Mouse (Mus musculus): ENCODE results near the gene Gh.
"Not testable (repeated sequence)": the region's sequence is repeated elsewhere in the genome, so short reads cannot be mapped to it uniquely, and the experiment has no call there.

Gene Gh

DNA sequence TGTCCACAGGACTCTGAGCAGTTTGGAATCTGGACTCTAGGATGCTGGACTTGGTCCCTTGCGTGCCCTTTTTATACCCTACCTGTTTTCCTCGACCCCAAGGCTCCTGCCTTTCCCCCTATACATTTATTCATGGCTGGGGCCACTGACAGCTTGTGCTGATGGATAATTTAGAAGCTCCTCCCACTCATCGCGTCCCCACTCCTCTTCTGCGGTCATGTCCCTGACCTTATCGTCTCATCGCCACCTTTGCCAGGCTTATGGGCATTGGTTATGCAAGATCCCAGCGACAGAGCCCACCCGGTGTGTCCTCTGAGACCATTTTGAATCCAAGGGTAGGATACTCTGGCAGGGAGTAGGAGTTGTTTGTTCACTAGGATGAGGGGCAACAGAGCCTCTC is at the start of gene Gh:
Gene Gh (minus strand): TSS at position 101 of the 400 bp plus-strand sequence.
- no peak for DNase-seq (ENCODE audit: low spot score in 2 of 2)

- DNase-seq (ENCODE audit: low spot score in 2 of 2) = peak in 1 of 2 experiments; percentile 37
Observed at GRCm38 (mm10) chr11:106351253-106351652, 49.6 kb upstream of the Gh start.

DNA sequence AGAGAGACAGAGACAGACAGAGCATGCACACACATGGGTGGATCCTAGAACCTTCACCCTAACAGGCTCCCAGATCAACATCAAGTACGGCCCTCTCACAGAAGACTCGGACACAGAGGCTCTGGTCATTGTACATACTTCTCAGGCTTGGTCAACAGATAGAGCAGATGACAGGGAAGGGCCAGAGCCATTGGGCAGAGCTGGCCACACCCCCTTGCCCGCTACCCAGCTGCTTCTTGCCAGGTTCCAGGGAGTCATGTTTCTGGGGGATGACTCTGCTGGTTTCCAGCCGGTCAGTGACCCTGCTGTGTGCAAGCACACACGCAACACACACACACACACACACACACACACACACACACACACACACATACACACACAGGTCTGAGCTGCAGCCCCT is 49.2 kb upstream of the Gh start:
- no peak for DNase-seq (ENCODE audit: low spot score in 2 of 2)

DNA sequence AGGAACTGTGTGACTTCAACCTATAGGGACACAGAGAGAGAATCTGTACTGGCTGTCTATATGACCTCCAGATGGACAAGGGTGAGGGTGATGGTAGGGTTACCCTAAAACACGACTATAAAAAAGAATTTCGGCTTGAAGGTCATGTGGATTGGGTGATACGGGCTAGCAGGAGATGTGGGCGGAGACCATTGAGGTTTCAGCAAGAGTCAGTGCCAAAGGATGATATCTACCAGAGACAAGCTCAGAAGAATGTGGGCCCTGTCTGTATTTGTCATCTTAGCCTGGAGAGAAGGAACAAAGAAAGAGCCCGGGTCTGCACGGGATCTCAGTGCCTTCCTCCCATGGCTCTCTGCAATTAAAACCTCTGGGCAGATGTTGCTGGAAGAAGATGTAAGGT is 48.1 kb upstream of the Gh start:
- DNase-seq (ENCODE audit: low spot score in 2 of 2) = no peak

GRCm38 (mm10) chr11:106344910-106345309 is 43.2 kb upstream of the Gh start:
- no peak for DNase-seq (ENCODE audit: low spot score in 2 of 2)

GRCm38 (mm10) chr11:106340990-106341520 is 39.4 kb upstream of the Gh start:
- DNase-seq (ENCODE audit: low spot score in 2 of 2) = no peak

GRCm38 (mm10) chr11:106339323-106339722 is 37.7 kb upstream of the Gh start:
- DNase-seq (ENCODE audit: low spot score in 2 of 2) = not testable (repeated sequence)

- no peak for DNase-seq (ENCODE audit: low spot score in 2 of 2)
Observed at GRCm38 (mm10) chr11:106338870-106339269, 37.2 kb upstream of the Gh start.

DNA sequence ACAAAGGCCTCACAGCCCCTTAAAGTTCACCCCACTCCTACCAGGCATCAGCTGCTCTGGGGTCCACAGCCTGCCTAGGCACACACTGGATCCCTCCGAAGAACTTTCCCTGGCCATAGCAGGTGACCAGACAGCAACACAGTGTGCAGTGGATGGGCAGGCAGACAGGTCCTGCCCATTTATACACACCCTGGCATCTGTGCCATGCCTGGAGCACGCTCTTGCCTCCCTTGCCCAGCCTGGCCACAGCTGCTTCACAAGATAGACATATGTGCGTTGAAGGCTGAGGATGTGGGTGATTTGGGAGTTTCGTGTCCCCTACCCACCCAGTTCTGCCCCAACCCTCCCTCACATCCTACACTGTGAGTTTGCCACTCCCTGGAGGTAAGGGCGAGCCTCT is 36.4 kb upstream of the Gh start:
- DNase-seq (ENCODE audit: low spot score in 2 of 2) = no peak

- no peak for DNase-seq (ENCODE audit: low spot score in 2 of 2)
Observed at GRCm38 (mm10) chr11:106334066-106334465, 32.4 kb upstream of the Gh start.

- no peak for DNase-seq (ENCODE audit: low spot score in 2 of 2)
Observed at GRCm38 (mm10) chr11:106332458-106332857, 30.8 kb upstream of the Gh start.

DNA sequence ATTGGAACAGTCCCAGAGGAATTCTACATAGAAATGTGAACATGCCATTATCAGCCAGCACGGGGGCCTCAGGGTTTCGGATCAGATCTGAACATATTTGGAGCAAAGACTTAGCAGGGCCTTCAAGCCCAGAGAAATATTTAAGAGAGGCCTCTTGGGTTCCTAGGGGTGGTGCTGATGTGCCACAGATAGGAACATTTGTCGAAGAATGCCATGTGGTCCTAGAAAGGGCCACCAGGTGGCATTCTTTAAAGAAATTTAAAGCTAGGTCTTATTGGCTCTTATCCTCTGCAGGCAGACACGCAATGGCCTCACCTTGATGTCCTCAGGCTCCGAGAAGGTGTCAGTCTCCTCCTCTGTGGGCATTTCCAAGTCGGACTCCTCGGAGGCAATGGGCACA is 28.0 kb upstream of the Gh start:
- peak in 1 of 2 experiments; percentile 22 for DNase-seq (ENCODE audit: low spot score in 2 of 2)

DNA sequence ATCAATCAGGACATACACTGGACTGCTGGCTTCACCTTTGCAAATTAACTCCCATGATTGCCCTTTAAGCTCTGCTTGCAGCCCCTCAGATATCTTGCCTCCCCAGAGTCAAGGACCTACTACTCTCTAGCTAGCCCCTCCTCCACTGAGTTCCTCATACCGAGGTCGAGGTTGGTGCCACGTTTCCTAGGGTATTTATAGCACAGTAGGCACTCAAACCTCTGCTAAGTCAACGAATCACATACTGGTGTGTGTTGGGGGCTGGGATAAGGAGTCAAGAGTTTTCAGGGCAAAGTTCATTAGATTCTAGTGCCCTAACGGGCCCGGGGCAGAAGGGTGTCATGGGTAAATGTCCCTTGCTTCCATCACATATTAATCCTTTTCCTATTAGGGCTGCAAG is 27.5 kb upstream of the Gh start:
- DNase-seq (ENCODE audit: low spot score in 2 of 2) = no peak

GRCm38 (mm10) chr11:106328521-106328920 is 26.9 kb upstream of the Gh start:
- DNase-seq (ENCODE audit: low spot score in 2 of 2) = no peak

DNA sequence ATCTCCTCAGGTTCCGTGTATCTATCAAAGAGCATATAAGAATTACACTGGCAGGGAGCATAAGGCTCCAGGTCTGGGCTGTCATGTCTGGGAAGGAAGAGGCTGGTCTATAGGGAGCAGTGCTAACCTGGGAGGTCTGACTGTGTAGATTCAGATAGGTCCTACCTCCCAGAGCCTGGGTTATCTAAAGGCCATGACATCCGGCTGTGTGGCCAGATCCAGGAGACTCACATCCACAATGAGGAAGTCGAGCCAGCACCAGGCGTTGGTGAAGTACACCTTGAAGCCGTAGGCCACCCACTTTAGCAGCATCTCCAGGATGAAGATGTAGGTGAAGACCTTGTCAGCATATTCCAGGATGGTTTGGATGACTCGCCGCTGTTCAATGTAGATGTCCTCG is 24.8 kb upstream of the Gh start:
- no peak for DNase-seq (ENCODE audit: low spot score in 2 of 2)

GRCm38 (mm10) chr11:106325566-106326206 is 24.0 kb upstream of the Gh start:
- DNase-seq (ENCODE audit: low spot score in 2 of 2) = peak in 1 of 2 experiments; percentile 48

- DNase-seq (ENCODE audit: low spot score in 2 of 2) = no peak
Observed at GRCm38 (mm10) chr11:106324858-106325257, 23.2 kb upstream of the Gh start.

DNA sequence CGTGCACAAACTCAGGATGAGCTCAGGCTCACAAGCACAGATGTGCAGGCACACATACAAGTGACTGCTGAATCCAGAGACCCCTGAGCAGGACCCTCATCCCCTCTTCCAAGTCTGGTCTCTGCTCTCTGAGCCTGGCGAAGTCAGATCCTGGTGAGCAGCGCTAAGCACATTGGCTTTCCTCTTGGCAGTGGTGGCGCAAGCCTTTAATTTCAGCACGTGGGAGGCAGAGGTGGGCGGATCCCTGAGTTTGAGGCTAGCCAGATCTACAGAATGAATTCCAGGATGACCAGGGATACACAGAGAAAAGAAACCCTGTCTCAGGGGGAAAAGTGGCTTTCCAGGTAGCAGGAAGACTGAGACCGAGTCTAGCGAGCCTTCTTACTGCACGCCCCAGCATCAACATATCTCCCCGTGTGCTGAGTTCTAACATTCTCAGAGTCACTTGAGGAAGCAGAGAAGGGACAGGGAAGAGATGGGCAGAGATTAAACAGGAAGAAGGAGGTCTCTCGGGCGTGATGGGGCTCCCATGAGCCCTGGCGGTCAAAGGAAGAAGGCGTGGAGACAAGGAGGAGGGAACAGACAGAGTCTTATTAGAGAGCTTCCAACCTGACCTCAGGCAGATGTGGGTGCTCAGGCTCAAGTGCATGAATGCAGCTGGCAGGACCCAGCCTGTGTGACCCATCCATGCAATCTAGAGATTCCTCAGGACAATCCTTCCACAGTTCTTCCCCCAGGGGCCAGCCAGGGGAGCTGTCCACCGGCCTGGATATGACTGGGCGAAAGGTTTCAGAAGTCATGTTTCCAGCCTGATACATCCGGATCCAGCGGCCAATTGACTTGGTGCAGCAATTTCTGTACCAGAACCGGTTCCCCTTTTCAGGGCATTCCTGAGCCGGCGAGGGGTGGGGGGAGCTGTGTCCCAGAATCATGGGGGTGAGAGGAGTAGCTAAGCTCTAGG is 17.0 kb upstream of the Gh start:
- DNase-seq (ENCODE audit: low spot score in 2 of 2) = no peak

DNA sequence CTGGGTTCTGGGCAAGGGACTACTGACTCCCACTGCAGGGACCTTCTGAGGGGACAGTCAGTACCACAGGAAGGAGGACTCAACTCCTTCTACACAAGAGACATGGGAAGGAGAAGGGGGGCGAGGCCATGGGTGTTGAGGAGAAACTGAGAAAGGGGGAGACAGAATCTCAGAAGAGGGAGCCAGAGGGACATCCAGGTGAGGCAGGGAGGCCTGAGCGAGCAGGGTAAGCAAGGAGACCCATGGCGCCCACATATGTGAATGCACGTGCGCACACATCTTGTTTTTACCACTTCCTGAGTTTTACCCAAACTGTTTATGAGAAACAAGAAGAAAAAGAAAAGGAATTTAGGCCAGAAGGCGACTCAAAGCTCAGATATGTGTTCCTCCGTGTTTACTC is 16.1 kb upstream of the Gh start:
- no peak for DNase-seq (ENCODE audit: low spot score in 2 of 2)

- DNase-seq (ENCODE audit: low spot score in 2 of 2) = no peak
Observed at GRCm38 (mm10) chr11:106316416-106316815, 14.8 kb upstream of the Gh start.

DNA sequence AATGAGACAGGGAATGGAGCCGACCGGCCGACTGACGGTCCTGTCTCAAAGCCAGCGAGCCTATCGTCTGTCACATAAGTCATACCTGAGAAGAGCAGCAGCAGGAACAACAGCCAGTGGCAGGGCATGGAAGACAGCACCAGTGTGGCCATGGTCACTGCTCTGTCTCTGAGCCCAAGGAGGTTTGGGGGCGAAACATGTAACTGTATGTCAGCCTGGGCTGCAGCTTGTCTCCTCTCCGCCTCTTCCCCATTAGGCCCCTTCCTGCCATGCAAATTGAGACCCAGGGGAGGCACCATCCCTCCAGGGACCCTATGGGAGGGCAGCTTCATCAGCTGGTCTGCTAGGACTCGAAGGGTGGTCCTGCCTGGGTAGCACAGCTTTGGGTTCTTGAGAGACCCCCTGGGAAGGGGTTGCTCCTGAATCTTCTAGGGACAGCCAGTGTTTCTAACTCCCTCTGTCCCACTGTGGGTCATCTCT is 12.7 kb upstream of the Gh start, which contains the start of gene Cd79b:
Gene Cd79b (minus strand): TSS at position 430 of the 480 bp plus-strand sequence.
- no peak for DNase-seq (ENCODE audit: low spot score in 2 of 2)

DNA sequence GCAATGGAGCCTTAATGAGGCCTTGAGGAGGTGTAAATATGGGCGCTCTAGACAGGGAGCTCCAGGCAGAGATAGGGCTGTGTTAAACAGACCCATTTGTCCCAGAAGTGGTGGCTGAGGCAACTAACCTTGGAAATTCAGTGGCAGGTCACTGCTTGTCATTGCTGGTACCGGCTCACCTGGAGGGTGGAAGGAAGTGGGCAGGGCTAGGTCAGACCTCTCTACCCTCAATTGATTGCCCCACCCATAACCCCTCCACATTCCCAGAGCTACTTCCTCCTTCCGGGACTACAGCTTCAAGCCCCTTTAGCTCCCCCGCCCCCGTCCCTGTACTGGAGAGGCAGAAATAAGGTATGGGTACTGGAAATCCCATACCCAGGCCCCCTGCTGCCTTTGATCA is 11.9 kb upstream of the Gh start:
- no peak for DNase-seq (ENCODE audit: low spot score in 2 of 2)

GRCm38 (mm10) chr11:106310123-106310522 is 8.5 kb upstream of the Gh start:
- no peak for DNase-seq (ENCODE audit: low spot score in 2 of 2)
